Mouse (Mus musculus) bone marrow macrophage, adult 2 months (primary cell): Measurements from ENCODE around the gene Tarbp2.

Experiments used
- CTCF ChIP-seq: IDR thresholded peaks from 2 replicates; pipeline ENCODE4 v1.5.1; 2012; ENCODE audit warnings: low read depth, mild to moderate bottlenecking, low read length, moderate library complexity
- POLR2A ChIP-seq: IDR thresholded peaks from 2 replicates; pipeline ENCODE4 v1.6.1; 2012; ENCODE audit warnings: mild to moderate bottlenecking, low read depth, low read length, borderline replicate concordance

- TF ChIP-seq CTCF (no peak), POLR2A (no peak)
Observed at GRCm38 (mm10) chr15:102557580-102557979, 39.6 kb downstream of the Tarbp2 start.
